Mouse (Mus musculus) skeletal muscle tissue, adult 2 months (tissue): ENCODE measurements around the gene Dpm2.
A peak's percentile ranks its signal among the peaks of the same experiment; 100 is the strongest.

Experiments used
- DNase-seq: peaks from one replicate; pipeline ENCODE4 v3.0.0-alpha.2; 2012; ENCODE audit warnings: low read depth, low spot score

Dpm2 gene

DNA sequence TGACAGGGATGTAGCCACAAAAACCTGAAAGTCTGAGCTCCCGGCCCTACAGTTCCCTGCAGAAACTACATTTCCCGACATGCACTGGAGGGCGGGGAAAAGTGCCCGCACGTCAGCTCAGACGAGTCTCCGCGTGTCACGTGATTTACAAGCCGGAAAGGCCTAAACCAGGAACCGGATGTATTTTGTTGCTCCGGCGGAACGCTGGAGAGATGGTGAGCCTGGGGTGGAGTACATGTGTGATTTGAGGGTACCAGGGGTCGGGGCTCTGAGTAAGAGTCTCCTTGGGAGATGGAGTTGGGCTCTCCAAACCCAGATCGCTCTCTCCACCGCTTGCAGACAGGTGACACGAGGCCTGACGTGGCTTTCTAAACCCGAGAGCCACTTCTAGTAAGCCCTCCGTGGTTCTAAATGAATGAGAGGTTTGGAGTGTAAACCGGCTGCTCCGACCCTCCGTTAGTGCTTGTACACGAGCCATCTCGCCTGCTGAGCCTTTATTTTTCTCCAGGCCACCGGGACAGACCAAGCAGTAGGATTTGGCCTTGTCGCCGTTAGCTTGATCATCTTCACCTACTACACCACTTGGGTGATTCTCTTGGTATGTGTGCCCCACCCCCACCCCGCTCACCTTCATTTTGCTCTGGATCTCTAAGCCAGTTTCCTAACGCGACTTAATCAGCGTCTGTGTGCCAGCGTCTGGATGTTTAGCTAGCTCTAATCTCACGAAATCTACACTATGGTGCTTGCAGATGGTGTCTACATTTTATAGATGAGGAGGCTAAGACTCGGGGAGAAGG, at the start of gene Dpm2:
Dpm2 (plus strand) TSS at position 161 of the 797 bp plus-strand sequence.
- DNase-seq, result peak; percentile 88

DNA sequence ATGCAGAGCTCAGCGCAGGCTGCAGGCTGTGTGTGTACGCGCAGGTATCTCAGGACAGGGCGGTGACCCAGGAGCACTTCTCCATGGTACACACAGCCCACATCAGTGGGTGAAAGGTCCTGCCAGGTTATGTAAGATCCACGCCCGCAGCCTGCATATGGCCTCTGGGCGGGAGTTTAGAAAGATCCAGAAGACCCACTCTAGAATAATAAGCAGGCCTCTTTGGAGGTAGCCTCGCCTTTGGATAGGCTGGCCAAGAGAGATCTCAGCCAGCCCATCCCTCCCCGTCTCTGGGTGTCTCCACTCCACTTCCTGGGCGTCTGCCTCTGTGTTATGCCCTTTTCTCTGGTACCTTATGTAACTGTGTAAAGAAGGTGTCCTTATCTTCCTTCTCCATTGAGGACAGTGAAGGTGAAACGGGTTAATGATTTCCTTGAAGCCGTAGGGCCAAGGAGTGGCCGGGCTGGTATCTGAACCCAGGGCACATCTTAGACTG, 46.1 kb upstream of the Dpm2 start:
- DNase-seq, result no peak

DNA sequence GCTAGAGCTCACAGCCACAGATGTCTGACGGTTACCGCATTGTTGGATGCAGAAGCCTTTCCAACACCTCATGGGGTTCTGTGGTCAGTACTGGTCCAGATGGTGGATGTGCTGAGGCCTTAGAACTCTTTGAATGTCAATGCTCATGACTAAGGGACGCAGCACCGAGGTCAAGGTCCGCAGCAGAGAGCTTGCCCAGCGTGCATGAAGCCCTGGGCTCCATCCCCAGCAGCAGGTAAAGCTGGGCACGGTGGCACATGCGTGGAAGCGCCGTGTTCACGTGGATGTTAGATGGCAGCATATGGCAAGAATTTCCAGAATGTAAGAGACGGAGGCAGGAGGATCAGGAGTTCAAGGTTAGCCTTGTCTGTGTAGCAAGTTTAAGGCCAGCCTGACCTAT, 44.8 kb upstream of the Dpm2 start:
- no peak for DNase-seq

DNA sequence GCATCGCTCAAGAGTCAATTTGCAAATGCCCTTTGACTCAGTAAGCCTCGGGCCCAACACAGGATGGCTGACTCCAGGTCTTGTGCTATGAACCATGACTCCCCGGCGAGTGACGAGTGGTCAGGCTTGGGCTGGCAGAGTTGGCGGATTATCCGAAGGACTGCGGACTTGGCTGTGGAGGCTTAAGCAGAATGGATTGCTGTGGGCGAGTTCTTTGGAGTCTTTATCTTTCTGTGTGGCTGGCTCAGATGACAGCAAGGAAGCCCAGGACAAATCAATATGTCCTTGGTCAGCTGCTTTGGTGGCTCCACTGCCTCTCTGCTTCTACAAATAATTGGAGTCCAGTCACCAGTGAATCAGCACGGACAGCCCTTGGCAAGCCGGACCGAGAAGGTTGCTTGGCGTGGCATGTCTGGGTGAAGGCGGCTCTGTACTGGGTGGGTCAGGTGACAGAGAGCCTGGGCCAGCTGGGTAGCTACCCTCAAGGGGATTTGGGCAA, 43.1 kb upstream of the Dpm2 start:
- DNase-seq, result no peak

DNA sequence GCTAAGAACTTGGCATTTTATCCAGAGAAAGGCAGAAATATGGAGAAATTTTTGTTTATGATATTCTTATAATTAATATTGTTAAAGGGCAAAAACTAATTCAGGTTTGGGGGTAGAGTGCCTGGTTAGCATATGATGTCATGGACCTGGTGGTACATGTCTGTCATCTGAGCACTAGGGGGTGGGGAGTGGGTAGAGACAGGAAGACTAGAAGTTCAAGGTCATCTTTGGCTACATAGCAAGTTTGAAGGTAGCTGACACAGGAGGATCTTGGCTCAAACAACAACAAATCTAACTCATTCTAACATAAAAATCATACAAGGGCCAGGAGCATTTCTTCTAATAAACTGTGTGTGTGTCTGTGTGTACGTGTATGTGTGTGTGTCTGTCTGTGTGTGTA, 42.3 kb upstream of the Dpm2 start:
- DNase-seq, result no peak

DNA sequence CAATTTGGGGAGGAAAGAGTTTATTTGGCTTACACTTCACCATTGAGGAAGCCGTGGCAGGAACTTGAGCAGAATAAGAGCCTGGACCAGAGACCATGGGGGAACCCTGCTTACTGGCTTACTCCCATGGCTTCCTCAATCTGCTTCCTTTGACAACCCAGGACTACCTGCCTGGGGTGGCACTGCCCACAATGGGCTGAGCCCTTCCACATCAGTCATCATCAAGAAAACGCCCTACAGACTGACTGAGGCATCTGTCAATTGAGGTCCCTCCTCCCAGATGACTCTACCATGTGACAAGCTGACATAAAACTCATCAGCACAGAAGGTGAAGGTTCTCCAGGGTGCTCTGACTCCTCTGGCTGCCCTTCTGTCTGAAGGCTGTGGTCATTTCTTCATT, 40.2 kb upstream of the Dpm2 start:
- no peak for DNase-seq

DNA sequence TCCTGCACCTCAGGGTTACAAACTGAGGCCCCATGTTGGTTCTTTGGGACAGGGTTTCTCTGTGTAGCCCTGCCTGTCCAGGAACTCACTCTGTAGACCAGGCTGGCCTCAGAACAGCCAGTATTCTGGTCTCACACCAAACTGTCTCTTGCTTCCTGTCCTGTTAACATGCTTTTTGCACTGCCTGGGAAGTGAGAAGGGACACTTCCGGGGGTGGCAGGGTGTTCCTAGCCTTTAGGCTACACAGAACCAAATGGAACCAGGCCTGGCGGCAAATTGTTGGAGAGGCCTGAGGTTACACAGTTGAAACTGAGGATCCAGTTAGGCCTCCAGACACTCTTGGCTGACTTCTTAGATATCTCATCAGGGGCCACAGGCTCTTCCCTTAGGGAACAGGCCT, 37.5 kb upstream of the Dpm2 start:
- no peak for DNase-seq

DNA sequence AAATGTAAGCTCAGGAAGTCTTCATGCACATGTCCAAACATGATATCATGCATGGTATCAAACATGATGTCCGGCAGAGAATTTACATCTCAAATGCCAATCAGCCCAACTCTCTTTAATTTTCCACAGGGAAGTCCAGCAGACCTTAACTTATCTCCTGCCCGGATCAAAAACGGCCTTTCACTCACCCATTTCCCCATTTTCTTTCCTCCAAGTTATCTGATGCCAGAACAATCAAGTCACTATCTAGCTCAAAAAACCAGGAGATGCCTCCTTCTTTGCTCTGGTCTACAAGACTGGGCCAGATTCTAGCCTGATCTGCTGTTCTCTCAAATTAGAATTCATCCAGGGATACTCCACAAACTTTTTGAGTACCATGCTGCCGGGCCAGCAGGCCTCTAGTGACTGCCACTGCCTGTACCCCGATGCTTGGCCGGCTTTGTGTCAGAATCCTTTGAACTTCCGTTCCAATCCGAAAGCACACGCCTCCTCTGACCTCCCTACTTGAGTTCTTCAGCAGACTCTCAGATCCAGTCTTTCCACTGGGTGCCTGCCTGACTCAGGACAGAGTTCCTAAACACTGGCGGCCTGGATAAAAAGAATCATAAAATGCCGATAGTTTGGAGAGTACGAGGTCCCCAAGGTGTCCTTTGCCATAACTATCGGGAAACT, 36.5 kb upstream of the Dpm2 start:
- no peak for DNase-seq

DNA sequence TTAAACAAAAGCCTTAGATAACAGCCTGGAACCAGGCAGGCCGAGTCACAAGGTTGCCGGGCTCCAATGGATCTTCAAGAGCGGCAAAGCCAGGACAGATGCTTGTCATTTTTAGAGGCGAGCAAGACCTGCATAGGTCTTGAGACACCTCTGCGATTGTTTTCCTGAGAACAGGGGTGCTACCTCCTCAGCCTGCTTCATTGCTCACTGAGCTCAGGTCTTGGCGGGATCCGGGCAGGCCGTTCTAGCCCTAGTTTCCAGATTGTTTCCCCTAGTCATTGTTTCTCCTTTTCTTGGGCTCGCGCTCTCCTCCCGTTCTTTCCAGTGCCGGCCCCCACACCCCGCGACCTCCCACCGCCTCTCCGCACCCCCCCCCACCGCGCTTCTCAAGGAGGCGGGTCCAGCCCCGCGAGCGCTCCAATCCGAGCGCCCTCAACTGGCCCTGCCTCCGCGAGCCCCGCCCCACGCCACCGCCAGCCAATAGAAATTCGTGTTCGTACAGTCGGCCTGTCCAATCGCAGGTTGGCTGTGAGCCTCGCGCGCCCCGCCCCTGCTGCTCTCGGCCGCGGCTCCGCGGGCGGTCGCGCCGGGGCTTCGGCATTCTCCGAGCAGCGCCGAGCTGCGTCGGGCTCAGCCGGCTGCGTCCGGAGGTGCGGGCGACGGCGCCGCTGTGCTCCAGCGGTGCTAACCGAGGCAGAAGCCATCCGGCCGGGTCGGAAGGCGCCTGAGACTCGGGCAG, 35.8 kb upstream of the Dpm2 start, which contains the start of gene Fam102a:
Fam102a (plus strand) TSS at position 600 of the 739 bp plus-strand sequence.
- DNase-seq, result peak; percentile 94

DNA sequence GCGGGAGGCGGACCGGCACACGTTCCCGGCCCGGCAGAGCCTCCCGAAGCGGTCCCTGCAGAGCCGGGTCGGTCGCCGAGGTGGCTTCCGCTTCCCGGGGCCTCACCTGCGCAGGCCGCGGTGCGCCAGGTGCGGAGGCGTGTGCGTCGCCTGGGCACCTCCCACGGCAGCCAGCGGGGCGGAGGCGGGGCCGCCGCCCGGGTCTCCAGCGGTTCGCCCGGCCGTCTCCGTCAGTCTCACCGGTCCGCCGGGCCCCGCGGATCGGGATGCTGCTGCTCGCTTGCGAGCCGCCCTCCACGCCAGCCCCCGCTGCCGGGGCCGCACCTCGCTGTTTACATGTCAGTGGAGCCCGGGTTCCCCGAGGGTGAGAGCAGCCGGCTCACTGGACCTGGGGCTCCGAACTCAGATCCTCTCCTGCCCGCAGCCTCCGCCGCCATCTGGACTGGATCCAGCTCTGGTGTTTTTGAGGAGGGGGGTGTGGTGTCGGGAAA, 35.1 kb upstream of the Dpm2 start:
- DNase-seq, result no peak

DNA sequence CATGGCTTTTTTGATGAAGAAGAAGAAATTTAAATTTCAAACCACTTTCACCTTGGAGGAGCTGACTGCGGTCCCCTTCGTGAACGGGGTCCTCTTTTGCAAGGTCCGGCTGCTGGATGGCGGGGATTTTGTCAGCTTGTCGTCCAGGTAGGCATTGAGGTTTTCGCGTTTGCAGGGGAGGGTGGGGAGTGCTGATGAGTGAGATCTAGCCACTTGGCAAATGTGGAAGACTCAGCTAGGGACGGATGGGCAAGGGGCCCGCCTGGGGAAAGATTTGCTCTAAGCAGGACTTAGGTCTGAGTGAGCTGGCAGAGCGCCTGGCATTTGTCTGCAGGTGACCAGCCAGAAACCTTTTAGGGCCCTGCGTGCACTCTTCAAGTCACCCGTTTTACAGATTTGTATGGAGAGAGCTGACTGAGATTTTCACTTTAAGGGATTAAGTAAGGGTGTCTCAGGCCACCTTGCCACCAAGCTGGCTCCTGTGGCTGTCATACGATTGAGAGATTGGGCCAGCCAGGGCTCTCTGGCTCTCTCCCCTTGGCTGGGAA, 34.5 kb upstream of the Dpm2 start:
- DNase-seq, result no peak

DNA sequence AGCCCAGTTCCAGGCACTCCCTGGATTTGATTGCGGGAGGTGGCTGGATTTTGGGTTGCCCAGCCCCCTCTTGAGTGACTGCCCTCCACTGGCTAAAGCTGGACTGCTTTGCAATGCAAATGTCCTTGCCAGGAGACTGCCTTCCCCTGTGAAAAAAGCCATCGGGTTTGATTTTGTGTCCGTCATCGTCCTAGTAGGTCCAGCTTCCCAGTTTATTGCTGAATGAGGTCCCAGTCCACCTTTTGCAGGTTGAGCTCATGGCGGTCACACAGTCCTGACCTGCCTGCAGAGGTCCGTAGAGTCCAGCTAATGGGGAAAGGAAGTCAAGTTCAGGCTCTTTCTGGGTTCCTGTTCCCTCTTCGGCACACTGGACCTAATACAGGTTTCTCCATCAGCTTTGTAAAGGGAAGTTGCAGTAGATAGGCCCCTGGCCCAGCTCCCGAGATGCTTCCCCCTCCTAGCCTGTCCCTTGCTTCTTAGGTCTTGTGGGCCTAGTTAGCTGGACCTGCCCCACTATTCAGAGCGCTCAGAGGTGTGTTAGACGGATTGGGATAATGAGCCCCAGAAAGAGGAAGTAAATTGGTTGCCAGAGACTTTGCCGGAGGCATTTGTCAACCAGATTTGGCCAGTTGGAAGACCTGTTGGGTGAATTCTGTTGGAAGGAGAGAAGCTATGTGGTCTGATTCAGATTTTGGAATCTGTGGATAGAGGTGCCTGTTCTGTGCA, 33.9 kb upstream of the Dpm2 start:
- DNase-seq, result no peak

DNA sequence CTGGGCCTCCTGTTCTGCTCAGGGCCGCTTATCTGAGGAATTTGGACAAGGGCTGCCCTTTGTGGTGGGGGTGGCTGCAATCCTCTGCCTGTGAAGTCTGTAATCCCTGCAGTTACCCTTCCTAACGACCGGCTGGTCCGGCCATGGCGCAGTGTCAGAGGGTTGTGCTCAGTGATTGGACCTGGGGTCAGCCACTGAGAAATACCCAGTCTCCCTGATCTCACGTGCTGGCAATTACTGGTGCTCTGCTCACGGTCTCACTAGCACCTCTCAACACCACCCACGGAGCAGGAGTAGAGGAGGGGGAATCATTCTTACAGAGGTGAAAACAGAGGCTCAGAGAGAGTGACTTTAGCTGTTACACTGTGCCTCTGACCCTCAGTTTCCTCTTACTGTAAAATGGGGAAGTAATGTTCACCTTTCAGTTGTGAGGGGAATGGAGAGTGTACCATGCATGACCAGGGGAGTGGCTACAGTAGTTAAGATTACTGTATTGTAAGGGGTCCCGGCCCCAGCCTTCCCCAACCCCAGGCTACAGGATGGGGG, 33.2 kb upstream of the Dpm2 start:
- DNase-seq, result no peak

DNA sequence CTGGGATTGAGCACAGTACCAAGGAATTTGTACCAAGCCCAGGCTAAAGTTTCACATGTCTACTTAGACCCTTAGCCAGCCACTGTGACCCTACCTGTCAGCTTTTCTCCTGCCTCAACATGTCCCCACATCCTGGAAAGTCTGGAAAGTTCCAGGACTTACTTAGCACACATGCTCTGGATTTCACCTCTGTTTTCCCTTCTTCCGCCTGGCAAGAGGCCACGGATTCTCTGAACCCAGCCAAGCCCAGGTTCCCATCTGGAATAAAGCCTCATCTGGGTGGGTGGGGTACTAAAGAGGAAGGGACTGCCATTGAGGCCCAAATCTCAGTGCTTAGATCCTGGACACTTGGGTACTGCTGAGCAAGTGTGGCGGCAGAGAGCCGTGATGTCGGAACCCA, 32.7 kb upstream of the Dpm2 start:
- no peak for DNase-seq

DNA sequence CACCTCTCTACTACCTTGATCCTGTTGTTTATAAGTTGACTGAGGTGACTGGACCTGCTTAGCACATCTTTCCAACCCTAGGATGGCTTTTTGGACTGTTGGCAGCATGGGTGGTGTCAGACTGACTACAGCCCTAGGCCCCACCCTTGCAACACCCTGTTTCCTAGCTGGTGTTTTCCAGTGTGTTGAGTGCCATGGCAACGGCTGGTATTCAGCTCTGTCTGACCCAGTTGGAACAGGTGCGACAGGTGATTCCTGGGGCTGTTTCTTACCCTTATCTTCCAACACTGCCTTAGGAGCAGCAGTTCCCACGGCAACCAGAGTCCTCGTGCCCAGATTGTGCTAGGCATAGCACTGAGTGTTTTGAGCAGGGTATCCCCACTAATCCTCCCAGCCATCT, 32.2 kb upstream of the Dpm2 start:
- no peak for DNase-seq

DNA sequence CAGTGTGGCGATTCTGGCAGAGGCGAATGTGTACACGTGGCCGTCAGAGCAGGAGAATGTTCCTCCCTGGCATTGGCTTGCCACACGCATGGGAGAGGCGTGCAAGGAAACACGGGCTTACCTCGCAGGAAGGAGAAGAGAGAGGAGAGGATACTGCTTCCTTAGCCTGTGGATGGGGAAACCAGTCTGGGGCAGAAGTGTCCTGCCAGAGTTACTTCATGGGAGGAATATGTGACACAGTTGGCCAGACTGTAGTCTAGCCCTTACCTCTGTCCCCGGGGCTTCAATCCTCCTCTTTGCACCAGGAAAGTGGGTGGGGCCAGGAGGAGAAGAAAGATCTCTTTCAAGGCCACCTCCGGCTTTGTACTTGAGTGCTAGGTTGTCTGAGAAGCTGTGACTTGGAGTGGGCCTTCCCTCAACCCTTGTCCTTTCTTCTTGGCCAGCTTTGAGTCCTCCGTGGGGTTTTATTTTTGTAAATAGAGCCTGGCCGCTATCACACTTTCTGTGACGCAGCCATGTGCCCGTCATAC, 31.1 kb upstream of the Dpm2 start:
- DNase-seq, result no peak

DNA sequence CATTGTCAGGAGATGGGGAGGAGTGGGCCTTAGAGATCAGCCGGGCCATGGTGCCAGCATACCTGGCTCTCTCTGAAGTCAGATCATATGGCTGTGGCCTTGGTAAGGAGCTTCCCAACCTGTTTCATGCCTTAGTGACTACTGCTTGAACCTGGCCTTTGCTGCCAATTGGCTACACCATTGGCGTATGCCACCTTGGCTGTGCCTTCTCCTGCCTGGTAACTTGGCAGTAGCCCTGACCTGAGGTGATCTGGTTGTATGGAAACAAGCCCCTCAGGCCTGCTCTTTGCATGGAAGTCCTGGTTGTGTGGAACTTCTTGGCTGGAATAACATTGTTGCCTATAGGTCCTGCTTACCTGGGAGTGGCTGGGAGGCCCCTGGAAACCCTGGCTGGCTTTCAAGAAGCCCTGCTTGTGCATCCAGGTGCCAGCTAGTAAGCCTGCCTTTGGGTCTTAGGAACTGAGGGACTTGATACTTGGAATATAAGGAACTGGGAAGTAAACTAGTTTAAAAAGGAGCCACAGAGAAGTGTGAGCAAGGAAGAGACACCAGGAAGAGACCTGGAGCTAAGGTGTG, 29.2 kb upstream of the Dpm2 start:
- no peak for DNase-seq

DNA sequence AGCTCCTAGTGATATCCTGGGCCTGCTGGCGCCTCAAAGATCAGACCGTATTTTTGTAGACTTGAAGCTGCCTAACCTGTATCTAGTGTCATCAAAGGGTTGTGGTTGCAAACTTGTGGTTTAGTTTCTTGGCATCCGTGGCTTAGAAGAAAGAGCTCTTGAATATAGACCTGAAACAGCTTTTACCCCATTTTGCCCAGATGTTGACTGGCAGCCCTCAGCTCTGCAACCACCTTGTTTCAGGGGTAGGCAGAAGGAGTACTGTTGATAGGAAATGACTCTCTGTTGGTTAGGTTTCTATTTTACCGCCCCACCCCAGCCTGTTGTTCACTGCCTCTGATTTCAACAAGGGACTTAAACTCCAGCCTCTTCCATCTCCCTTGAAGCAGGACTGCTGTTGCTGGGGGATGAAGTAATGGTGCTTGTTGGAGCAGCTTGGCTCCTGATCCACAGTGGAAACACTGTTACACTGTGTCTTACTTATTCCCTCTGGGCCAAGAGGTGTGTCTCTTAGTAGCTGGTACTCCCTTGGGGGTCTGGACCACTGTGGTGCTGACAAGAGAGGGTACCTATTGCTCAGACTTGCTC, 28.6 kb upstream of the Dpm2 start:
- no peak for DNase-seq

DNA sequence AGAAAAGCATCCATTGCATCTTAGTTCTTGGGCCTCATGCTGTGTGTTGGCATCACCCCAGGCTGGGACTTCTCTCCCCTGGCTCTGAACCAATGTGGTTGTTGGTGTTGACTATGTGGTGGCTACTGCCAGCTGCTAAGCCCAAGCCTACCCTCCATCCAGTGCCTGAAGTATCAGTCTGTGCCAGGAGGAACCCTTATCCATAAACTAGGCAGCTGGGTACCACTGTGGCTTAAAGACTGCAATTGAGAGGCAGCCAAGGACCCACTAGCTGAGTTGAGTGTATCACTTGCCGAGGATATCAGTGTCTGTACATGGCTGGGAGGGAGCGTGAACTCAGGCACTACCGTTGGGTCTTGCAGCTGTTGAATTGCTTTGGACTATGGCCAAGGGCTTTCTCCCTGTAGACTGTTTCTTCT, 27.6 kb upstream of the Dpm2 start:
- no peak for DNase-seq

DNA sequence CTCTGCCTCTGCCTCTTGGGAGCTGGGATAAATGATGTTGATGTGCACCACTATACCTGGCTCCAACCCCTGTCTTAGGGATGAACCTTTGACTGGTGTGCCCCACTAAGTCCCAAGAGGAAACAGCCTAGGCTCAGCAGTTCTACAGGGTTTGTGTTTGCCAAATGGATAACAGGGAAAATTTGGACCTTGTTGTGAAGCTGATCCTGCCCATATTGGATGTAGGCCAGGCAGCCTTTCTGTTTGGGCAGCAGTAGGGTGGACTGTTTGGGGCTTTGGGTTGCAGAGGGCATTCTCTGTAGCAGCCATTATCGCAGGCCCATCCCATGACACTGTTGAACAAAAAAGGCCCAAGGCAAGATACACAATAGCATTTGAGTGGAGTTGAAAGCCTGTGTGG, 23.7 kb upstream of the Dpm2 start:
- no peak for DNase-seq
